Mouse (Mus musculus): Measurements from ENCODE around the gene Cd72.

The Cd72 gene

DNA sequence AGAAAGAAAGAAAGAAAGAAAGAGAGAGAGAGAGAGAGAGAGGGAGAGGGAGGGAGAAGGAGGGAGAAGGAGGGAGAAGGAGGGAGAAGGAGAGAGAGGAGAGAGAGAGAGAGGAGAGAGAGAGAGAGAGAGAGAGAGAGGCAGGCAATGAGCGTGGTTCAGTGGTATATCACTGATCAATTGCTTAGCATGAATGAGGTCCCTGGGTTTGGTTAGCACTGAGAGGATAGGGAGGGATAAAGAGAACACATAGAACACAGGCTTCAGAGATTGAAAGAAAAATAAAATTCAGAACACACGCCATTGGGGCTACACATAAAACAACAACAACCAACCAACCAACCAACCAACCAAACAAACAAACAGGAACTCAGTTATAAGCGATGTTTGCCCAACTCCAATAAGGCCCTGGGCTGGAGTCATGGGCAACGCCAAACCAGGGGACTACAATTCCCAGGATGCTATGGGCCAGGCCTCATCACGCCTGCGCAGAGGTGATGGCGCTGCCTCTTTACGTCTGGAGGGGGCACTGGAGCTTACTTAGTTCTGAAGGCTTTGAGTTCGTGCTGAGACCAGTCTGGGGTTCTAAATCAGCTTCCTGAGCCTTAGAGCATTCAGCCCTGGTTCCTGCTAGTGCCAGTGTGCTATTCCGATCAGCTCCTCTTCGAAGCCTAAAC is 23.6 kb upstream of the Cd72 start:
- peak; percentile 89 to 90 for DNase-seq

DNA sequence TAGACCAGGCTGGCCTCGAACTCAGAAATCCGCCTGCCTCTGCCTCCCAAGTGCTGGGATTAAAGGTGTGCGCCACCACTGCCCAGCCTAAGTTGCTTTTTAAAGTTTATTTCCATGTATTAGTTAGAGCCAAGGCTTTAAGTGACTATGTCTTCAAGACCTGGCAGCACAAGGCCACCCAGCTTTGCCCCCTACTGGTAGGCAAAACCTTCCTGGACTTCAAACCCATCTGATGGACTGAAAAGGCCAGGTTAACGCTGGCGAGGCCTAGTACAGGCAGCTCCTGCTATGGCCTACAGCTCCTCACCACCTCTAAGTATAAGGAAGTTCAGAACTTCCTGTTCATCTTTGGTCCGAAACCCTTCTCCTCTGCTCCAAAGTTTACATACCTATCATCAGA is 22.2 kb upstream of the Cd72 start:
- no peak for DNase-seq

DNA sequence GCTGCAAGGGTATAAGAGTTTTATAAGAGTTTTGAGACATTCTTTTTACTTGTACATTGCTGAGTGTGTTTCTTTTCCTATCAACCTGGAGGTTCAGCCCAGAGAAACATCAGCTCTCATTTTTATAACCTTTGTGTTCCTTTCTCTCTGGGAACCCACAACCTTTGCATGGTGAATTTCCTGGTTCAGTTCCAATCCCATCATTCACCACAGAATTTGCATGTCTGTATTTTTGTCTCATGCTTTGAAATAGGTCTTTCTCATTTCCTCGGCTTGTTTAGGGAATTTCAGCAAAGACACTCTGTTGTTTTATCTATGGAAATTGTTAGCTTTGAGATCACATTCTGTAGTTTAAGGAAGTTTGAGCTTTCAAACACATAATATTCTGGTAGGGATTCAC is 19.2 kb upstream of the Cd72 start:
- DNase-seq = no peak

DNA sequence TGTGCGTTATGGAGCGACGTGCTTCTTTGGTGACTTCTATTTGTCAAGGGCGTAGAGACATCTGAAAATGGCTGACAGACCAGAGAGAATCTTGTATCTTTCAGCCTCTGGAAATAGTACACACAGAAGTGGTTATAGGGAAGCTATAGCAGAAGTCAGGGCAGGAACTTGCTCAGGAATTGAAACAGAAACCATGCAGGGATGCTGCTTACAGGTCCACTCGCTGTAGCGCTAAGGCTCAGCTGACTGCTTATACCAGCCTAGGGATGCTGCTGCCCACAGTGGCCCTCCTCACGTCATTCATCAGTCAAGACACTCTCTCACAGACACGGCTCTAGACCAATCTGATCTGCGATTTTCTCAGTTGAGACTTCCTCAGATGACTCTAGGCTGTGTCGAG is 15.9 kb upstream of the Cd72 start:
- no peak for DNase-seq

DNA sequence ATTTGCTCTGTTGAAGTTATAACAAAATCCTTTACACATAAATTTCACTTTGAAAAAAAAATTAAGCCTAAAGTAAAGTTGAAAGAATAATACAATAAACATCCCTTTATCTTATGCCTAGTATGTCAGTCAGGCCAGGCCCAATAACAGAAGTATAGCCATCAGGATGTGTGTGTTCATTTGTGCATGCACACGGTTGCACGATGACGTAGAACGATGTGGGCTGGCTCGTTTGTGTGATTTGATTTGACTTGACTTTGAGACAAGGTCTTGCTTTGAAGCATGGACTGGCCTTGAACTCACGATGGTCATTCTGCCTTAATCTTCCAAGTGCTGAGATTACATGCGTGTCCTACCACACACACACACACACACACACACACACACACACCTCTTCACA is 12.4 kb upstream of the Cd72 start:
- DNase-seq = no peak

DNA sequence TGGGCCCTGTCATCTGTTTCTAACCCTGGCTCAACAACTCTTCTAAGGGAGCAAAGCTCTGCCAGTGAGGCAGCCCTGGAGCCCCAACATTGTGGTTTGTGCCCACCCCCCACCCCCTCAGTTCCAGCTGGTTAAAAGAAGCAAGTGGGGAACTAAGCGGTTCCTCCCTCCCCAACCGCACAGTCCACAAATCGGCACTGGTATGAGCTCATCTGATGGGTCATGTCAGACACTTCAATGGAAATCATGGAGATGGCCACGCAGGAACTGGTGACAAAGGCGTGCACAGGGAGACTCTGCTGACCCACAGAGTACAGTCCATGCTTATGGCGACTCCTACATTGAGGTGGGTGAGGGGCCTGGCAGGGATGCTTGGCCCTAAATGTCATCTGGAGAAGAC is 11.5 kb upstream of the Cd72 start:
- no peak for DNase-seq

DNA sequence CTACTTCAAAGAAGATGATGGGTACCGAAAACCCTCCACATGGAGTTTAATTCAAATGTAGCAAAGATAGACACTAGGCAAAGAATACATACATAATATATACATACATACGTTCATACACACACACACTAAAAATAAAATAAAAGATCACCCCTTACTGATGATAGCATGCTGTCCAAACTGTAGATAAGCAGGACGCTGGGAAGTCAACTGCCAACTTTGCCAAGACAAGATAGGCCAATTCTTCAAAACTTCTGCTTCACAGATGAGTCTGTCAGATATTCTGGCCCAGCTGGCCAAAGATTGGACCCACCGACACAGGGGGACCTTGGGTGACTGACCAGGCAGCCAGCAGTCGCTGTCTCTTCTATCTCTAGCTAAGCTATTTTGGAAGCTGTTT is 8.7 kb upstream of the Cd72 start:
- DNase-seq = no peak

DNA sequence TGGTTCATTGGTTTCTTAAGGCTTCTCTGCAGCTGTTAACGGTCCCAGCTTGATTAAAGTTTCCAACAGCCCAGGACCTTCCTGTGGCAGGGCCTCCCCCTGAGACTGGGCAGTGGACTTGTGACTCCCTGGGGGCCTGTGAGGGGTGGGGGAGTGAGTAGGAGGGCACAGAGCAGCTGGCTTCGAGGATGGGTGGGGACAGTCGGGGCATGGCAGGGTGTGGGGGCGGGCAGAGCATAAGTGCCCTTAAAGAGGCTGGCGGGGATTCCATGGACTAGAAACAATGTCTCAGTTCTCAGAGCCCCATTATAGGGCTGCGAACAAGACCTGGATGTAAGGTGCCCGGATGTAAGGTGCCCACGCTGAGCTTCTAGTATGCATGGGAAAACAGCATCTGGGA is 2.7 kb upstream of the Cd72 start:
- DNase-seq = no peak

DNA sequence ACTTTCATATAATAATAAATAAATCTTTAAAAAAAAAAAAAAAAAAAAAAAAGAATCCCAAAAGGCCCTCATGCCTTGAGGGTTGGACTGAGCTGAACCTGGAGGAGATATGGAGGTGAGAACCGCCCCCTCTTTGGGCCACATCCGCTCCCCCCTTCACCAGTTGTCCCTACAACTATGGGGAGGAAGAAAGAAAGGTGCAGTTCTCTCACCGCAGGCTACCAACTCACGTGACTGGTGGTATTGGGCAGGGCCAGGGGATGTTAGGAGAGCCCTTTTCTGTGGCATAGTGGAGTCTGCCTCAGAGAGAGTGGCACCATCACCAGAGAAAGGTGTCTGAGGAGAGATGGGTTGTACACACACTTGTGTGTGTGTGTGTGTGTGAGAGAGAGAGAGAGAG is 2.0 kb upstream of the Cd72 start:
- no peak for DNase-seq

DNA sequence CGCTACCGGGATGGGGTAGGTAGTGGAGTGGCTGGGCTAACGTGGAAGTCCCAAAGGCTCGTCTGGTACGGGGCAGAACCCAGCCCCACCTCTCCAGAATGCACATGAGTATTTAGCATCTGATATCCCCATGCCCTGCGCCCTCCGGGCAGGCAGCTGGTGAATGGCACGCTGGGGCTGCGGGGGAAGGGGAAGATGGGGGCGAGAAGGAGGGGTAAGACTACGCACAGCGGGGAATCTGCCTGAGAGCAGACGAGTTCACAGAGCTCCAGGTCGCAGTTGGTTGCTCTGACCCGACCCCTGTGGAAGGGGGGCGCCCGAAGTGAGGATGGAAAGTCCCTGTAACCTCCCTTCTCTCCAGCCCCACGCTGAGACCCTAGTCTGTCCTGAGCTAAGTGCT is 1.0 kb downstream of the Cd72 start:
- no peak for DNase-seq

DNA sequence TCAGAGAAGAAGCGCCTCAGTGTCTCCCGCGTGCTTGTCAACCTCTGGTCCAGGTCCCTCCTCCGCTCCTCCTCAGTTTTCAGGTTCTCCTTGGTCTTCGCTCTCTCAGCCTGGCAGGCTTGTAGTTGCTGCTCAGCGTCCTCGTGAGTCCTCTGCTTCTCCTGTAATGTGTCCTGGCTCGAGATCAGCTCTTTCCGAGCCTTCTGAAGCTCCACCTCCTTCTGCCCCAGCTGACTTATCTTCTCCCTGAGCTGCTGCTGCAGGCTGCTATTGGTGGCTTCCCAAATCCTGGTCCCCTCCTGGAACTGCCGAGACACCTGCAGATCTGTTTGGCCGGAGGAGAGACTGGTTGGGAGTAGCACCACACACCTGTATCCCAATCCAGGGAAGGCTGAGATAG is 2.1 kb downstream of the Cd72 start:
- DNase-seq = no peak

DNA sequence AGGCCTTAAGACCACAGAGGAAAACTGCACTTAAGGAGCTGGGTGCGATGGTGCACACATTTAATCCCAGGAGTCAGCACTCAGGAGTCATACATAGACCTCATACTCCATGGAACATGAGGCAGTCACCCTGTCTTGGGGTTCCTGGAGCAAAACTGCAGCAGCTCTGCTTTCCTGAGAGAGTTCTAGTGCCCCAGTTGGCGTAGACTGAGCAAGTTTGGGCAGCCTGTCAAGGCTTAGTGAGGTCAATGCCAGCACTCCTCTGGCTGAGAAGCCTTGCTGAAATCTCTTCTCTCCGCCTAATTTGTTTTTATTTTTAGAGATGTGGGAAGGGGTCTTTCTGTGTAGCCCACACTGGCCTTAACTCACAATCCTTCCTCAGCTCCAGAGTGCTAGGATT is 5.9 kb downstream of the Cd72 start:
- DNase-seq = peak; percentile 72 to 75

DNA sequence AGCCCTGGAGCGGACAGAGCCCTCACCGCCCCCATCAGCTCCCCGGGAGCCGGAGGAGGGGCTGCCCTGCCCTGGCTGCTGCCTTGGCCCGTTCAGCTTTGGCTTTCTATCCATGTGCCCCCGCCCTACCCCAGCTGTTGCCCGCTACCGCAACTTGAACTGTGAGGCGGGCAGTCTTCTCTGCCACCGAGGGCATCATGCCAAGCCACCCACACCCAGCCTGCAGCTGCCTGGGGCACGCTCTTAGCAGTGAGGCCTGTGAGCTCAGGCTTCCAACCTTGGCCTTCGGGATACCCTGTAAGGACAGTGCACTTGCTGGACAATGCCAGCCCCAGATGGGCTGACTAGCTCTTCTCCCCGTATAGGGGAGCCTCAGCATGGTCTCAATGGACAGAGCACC is 7.2 kb downstream of the Cd72 start:
- DNase-seq = peak in 1 of 2 experiments; percentile 44

DNA sequence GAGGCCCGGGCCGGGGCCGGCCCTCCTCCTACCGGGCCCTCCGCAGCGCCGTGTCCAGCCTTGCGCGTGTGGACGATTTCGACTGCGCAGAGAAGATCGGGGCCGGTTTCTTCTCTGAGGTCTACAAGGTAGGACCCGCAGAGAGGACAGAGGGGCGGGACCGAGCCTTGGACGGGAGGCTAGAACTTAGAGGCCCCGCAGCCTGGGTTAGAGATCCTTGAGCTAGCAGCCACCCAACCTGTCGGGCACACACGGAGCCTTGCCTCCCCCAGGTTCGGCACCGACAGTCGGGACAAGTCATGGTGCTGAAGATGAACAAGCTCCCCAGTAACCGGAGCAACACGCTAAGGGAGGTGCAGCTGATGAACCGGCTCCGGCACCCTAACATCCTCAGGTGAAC is 10.9 kb downstream of the Cd72 start:
- DNase-seq = peak; percentile 51 to 52

DNA sequence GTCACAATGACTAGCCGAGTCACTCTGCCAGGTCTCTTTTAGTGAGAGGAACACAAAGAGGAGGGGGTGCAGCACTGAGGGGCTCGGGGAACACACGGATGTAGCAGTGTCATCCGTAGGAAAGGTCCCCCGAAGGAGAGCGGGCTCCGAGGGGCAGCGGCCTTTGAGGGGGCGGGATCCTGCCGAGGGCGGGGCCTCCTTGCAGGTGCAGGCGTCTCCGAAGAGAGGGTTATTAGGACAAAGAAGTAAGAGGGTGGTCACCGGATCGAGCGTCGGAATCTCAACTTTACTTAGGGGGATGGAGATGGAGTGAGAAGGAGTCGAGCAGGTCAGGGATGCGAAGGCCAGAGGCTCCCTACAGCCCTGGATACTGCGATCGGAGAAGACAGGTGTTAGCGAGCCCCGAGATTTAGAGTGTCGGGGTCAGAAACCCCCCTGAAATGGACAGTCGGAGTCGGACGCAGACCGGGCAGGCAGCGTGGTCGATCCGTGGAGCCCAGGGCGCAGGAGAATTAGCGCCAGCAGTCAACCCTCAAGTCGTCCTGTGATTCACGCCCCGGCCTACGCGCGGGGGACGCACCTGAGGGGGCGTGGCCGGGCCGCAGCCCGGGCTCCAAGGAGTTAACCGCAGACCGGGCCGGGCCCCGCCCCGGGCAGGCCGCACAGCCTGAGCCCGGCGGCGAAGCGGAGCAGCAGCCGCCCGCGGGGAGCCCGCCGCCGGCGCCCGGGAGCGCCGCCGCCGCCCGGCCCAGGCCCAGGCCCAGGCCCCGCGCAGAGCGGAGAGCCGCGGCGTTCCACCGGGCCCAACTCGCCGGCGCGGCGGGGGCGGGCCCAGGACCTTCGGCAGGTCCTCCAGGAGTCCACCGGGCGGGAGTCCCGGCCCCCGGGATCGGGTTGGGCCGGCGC is 11.7 kb downstream of the Cd72 start:
- peak; percentile 74 to 81 for DNase-seq

DNA sequence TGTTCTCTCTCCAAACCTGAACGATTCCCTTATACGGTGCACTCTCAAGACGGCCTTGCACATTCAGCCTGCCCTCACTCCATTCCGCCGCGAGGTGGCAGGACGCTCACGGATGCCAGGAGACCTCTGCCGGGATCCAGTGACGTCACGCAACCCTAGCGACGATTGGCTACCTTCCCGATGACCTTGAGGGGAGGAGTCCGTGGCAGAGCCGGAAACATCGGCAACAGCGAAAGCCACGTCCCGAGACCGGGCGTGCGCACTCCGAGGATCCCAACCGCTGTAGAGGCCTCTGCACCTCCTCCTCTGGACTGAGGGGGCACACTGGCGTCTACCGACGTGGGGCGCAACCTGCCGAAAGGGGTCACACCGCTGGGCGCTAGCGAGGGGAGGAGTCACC is 12.4 kb downstream of the Cd72 start:
- peak; percentile 100 for DNase-seq

DNA sequence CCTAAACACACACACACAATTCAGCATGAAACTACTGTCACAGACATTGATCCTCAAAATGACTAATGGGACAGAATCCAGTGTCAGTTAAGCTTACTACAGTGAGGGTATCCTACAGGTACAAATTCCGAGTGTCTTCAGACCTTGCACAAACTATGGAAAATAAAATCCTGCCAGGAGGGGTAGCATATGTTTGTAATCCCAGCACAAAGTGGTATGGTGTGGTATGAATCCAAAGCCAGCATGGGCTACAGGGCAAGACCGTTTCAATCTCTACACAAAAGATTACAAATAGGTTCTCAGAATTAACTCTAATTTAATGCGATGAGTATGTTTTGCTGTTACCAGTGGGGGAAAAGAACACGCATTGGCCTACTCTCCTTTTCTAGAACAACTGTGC is 12.8 kb downstream of the Cd72 start, which contains the start of gene Tesk1:
TSS of gene Tesk1 (plus strand) at position 301 of the 400 bp plus-strand sequence.
- DNase-seq = no peak

DNA sequence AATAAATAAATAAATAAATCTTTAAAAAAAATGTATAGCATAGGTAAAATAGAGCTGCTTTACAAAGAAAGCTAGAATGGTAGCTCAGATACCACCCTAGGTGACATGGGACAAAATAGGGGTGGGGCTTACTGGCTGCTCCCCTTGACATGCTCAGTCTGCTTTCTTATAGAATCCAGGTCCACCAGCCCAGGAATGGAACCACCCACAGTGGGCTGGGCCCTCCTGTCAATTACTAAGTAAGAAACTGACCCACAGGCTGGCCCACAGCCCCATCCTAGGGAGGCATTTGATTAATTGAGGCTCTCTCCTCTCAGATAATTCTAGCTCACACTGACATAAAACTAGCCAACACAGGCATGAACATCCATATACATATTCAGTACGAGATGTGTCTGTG is 21.6 kb downstream of the Cd72 start:
- no peak for DNase-seq

DNA sequence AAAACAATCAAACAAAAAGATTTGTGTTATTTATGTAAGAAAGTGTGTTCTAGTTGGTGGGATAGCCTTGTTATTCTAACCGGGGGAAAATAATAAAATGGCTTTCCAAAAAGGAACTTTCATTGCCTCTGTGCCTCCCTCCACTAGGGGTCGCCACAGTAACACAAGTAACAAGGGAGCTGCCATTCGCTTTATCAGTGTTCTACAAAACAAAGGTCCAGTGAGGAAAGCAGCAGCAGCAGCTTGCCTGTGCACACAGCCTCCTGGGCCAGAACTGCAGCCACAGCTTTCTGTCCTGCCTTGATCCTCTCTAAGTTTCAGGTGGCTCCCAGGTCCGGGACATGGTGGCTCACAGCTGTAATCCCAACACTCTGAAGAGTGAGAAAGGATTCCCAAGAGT is 22.7 kb downstream of the Cd72 start:
- peak; percentile 89 to 95 for DNase-seq

DNA sequence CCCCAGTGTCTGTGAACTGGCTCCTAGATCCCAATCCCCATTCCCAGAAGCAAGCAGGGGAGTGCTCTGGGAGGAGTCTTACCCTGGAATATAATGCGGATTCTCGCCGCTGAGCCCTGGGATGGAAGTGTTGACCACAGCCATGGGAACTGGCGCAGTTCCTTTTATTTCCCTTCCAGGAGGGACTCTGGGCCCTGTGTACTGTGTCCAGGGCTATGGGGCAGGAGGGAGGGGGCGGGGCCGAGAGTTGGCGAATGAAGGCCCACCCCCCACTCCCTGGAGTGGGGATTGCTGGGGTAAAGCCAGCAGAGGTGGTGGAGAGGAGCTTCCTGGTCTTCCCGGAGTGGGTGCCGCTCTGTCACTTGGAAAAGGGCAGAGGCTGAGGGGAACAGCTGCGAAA is 25.5 kb downstream of the Cd72 start, which contains the start of gene Fam166b:
TSS of gene Fam166b (minus strand) at position 189 of the 400 bp plus-strand sequence.
- peak; percentile 20 to 38 for DNase-seq

DNA sequence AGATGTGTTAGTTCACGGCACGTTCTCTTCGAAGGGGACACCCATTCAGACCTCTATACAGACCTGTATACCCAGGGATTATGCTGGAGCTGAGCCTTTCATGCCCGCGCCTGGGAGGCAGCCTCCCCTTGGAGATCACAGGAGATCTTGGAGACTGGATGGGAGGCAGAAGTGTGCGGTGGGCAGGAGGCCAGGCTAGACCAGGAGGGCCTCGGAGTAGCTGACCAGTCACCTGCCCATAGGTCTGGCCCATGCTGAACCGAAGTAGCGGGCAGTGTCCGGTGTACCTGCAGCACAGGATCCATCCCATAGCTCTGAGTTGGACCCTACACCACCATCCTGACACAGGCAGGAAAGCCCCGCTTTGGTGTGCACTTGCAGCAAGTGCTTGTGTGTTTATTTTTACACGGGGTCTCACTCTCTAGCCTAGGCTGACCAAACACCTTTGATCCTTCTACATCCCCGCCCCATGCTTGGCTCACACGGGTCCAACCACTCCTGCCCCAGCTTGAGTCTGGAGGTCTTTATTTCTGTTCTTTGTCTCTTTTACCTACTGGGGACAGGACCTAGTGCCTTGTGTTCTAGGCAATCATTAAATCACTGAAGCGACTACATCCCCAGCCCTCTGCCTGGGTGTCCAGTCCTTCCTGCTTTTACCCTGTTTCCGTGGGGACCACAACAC is 26.1 kb downstream of the Cd72 start:
- DNase-seq = peak; percentile 12 to 40

DNA sequence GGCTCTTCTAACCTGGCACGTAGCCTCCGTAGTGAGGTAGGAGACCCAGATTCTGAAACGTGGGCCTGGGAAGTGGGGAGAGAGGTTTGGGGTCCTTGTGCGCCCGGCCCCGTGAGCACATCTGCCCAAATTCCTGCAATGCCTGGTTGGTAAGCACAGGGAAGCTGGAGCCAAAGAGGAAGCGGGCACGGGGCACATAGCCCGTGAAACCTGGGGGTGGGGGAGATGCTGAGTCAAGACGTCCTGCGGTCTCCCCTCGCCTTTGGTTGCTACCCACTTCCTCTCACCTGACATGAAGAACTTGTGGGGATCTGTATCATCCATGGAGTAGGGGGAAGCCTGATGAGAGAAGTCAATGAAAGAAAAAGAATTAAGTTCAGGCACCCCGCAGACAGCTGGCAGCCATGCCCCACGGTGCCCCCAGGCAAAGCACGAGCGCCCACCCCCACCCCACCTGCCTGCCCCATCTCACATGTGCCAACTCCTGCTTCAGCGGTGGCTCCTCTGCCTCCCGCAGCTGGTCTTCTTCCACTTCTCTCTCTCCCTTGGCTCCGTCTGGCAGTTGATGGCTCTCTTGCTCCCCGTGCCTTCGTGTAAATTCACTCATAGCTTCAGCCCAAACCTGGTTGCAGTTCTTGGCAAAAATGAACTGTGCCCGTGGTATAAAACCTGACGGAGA is 26.8 kb downstream of the Cd72 start:
- peak; percentile 18 to 31 for DNase-seq

DNA sequence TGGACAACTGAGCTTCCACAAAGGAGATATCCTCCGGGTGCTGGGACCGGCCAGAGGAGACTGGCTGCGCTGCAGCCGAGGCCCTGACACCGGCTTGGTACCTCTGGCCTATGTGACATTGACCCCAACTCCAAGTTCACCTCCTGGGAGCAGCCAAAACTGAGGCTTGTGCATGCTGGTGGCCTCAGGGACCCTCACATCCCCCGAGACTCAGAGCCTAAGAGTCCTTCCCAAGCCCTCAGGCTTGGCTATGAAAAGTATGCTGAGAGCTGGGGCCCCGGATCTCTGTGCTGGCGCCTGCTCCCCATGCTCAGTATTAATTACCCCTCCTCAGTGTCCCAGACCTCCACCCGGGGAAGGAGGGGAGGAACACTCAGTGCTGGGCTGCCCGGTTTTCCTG is 27.9 kb downstream of the Cd72 start:
- peak in 1 of 2 experiments; percentile 25 for DNase-seq
